Mouse (Mus musculus): ENCODE data around the gene Olfr205. TPM values are rescaled to one million over a fixed set of nuclear protein-coding genes. Genes with fewer than 3 reads are reported as not detected.
"Not testable (repeated sequence)": the region's sequence is repeated elsewhere in the genome, so short reads cannot be mapped to it uniquely, and the experiment has no call there.

Olfr205 gene
- total RNA-seq (2014; rRNA removed) (not detected in 2 replicates), polyA plus RNA-seq (2012; rRNA removed) (not detected in 2 replicates)

DNA sequence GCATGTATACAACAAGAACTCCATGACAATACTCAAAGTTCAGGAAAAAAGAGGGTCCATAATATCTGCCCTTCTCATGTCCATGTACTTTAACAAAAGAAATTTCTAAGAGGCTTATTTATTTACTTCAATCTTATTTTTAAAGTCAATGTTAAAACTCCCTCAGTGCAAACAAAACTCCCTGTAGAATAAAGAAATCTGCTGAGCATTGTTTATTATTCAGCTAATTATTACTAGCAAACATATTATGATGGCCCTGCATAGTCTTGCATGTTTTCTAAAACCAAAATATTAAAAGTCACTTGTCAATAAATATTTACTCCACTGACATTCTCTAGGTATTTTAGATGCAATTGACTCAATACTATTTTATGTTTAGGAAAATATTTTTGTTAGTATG, at the start of gene Olfr205:
Olfr205 (minus strand) TSS at position 101 of the 400 bp plus-strand sequence.
- H3K36me3 ChIP-seq (ENCODE audit: control insufficient read depth, insufficient read depth, low read length): no peaks in the 10 kb centered on the region
- TF ChIP-seq CTCF (IDR thresholded peaks at IDR 0.05; ENCODE audit: low read depth, low read length) (no peak), POLR2A (IDR thresholded peaks at IDR 0.05; ENCODE audit: extremely low read depth, insufficient read depth, low read length) (no peak)
- no peak within 1 kb of the TSS for H3K9ac ChIP-seq (ENCODE audit: low read depth, low read length)
- H3K79me2 ChIP-seq (ENCODE audit: control insufficient read depth, insufficient read depth, low read length): no peaks in the 10 kb centered on the region
- H3K27me3 ChIP-seq (ENCODE audit: control insufficient read depth, insufficient read depth, low read length): no peaks in the 10 kb centered on the region
- no peak within 1 kb of the TSS for H3K27ac ChIP-seq (replicated peaks; ENCODE audit: insufficient read depth, low read depth, low read length)
- DNase-seq (ENCODE audit: extremely low read depth, low read depth, low spot score): no peak
- H3K4me3 ChIP-seq (ENCODE audit: insufficient read depth, low read depth, low read length): no peak within 1 kb of the TSS
- H3K4me1 ChIP-seq (ENCODE audit: control insufficient read depth, insufficient read depth, low read length): no peaks in the 10 kb centered on the region

DNA sequence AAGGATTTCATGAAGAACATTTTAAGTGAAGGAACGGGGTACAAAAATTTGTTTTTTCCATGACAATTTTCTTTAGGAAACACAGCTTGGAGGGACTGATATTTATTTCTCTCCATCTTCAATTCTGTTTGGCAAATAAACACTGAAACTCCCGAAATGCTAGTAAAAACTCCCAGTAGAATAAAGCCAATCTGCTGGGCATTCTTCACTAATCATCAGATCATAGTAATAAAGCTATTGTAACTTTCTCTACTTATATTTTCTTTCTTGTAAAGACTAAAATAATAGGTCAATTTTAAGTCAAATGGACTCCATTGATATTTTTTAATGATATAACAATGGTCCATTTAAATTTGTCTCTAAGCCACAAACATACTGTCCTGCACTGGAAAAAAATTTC, 33.0 kb upstream of the Olfr205 start, which contains the start of gene Olfr209:
Olfr209 (minus strand) TSS at position 101 of the 400 bp plus-strand sequence.
- Histone ChIP-seq H3K27me3 (ENCODE audit: control insufficient read depth, insufficient read depth, low read length) (no peaks in the 10 kb centered on the region), H3K4me1 (ENCODE audit: control insufficient read depth, insufficient read depth, low read length) (no peaks in the 10 kb centered on the region), H3K4me3 (ENCODE audit: insufficient read depth, low read depth, low read length) (no peak within 1 kb of the TSS), H3K9ac (ENCODE audit: low read depth, low read length) (no peak within 1 kb of the TSS), H3K27ac (replicated peaks; ENCODE audit: insufficient read depth, low read depth, low read length) (no peak within 1 kb of the TSS), H3K79me2 (ENCODE audit: control insufficient read depth, insufficient read depth, low read length) (no peaks in the 10 kb centered on the region), H3K36me3 (ENCODE audit: control insufficient read depth, insufficient read depth, low read length) (no peaks in the 10 kb centered on the region)
- TF ChIP-seq POLR2A (IDR thresholded peaks at IDR 0.05; ENCODE audit: extremely low read depth, insufficient read depth, low read length) (no peak), CTCF (IDR thresholded peaks at IDR 0.05; ENCODE audit: low read depth, low read length) (no peak)
- no peak for DNase-seq (ENCODE audit: extremely low read depth, low read depth, low spot score)
- 71% methylated on average over 2 of the region's 2 CpGs for WGBS

DNA sequence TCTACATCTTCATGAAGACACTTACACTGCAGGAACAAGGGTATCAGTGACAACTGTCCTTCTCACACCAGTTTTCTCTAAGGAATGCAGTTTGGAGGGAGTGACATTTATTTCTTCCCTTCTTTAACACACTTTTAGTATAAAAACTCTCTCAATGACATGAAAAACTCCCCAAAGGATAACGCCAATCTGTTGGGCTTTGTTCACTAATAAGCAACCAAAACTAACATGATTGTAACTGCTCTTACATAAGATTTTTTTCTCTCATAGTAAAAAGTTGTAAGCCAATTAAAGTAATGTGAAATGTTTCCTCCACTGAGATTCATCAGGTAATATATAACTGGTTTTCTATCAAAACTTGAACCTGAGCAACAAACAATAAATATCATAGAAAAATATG, 18.2 kb upstream of the Olfr205 start, which contains the start of gene Olfr206:
Olfr206 (minus strand) TSS at position 101 of the 400 bp plus-strand sequence.
- no peaks in the 10 kb centered on the region for H3K36me3 ChIP-seq (ENCODE audit: control insufficient read depth, insufficient read depth, low read length)
- TF ChIP-seq POLR2A (IDR thresholded peaks at IDR 0.05; ENCODE audit: extremely low read depth, insufficient read depth, low read length) (no peak), CTCF (IDR thresholded peaks at IDR 0.05; ENCODE audit: low read depth, low read length) (no peak)
- H3K9ac ChIP-seq (ENCODE audit: low read depth, low read length): no peak within 1 kb of the TSS
- H3K27ac ChIP-seq (replicated peaks; ENCODE audit: insufficient read depth, low read depth, low read length): no peak within 1 kb of the TSS
- 71% methylated on average over 1 of the region's 1 CpGs for WGBS
- no peak for DNase-seq (ENCODE audit: extremely low read depth, low read depth, low spot score)
- no peaks in the 10 kb centered on the region for H3K4me1 ChIP-seq (ENCODE audit: control insufficient read depth, insufficient read depth, low read length)
- no peaks in the 10 kb centered on the region for H3K79me2 ChIP-seq (ENCODE audit: control insufficient read depth, insufficient read depth, low read length)
- no peaks in the 10 kb centered on the region for H3K27me3 ChIP-seq (ENCODE audit: control insufficient read depth, insufficient read depth, low read length)
- H3K4me3 ChIP-seq (ENCODE audit: insufficient read depth, low read depth, low read length): no peak within 1 kb of the TSS

DNA sequence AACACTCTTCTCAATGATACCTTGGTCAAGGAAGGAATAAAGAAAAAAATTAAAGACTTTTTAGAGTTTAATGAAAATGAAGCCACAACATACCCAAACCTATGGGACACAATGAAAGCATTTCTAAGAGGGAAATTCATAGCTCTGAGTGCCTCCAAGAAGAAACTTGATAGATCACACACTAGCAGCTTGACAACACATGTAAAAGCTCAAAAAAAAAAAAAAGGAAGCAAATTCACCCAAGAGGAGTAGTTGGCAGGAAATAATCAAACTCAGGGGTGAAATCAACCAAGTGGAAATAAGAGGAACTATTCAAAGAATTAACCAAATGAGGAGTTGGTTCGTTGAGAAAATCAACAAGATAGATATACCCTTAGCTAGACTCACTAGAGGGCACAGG, 7.7 kb downstream of the Olfr205 start:
- H3K79me2 ChIP-seq (ENCODE audit: control insufficient read depth, insufficient read depth, low read length); H3K36me3 ChIP-seq (ENCODE audit: control insufficient read depth, insufficient read depth, low read length); H3K27ac ChIP-seq (replicated peaks; ENCODE audit: insufficient read depth, low read depth, low read length); H3K27me3 ChIP-seq (ENCODE audit: control insufficient read depth, insufficient read depth, low read length); H3K9ac ChIP-seq (ENCODE audit: low read depth, low read length); DNase-seq (ENCODE audit: extremely low read depth, low read depth, low spot score); H3K4me3 ChIP-seq (ENCODE audit: insufficient read depth, low read depth, low read length); H3K4me1 ChIP-seq (ENCODE audit: control insufficient read depth, insufficient read depth, low read length): not testable (repeated sequence)
- WGBS: 30% methylated on average over 1 of the region's 1 CpGs

DNA sequence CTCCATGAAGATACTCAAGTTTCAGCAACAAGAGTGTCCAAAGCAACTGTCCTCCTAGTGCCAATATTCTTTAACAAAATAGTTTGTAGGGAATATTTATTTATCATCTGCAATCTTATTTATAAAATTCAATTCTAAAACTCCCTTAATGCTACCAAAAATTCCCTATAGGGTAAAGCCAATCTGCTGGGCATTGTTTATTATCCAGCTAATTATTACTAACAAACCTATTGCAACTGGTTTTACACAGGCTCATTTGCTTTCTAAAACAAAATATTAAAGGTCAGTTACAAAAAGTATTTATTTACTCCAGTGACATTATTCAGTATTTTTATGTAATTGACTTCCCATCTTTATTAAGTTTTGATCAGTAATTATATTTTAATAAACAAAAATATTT, 12.8 kb downstream of the Olfr205 start, which contains the start of gene Olfr204:
Olfr204 (minus strand) TSS at position 101 of the 400 bp plus-strand sequence.
- H3K79me2 ChIP-seq (ENCODE audit: control insufficient read depth, insufficient read depth, low read length): no peaks in the 10 kb centered on the region
- no peak within 1 kb of the TSS for H3K9ac ChIP-seq (ENCODE audit: low read depth, low read length)
- H3K27me3 ChIP-seq (ENCODE audit: control insufficient read depth, insufficient read depth, low read length): no peaks in the 10 kb centered on the region
- TF ChIP-seq CTCF (IDR thresholded peaks at IDR 0.05; ENCODE audit: low read depth, low read length): no peak
- no peak for TF ChIP-seq POLR2A (IDR thresholded peaks at IDR 0.05; ENCODE audit: extremely low read depth, insufficient read depth, low read length)
- no peaks in the 10 kb centered on the region for H3K36me3 ChIP-seq (ENCODE audit: control insufficient read depth, insufficient read depth, low read length)
- no peaks in the 10 kb centered on the region for H3K4me1 ChIP-seq (ENCODE audit: control insufficient read depth, insufficient read depth, low read length)
- H3K4me3 ChIP-seq (ENCODE audit: insufficient read depth, low read depth, low read length): no peak within 1 kb of the TSS
- H3K27ac ChIP-seq (replicated peaks; ENCODE audit: insufficient read depth, low read depth, low read length): no peak within 1 kb of the TSS
- DNase-seq (ENCODE audit: extremely low read depth, low read depth, low spot score): no peak

DNA sequence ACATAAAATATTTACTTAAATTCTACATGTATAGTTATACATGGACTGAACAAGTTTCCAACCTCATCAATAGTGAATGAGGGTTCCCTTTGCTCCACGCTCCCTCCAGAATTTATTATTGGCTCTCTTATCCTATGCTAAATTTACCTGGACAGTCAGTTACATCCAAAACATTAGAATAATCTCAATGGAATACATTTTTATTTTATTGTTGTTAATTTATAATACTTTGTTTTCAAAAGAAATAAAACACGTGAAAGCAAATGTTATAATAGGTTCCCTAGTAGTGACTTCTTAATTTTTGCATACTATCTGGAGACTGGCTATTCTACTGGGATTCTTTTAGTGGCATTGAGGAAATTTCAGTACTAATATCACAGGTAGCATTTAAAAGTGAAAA, 32.4 kb downstream of the Olfr205 start, which contains the start of gene Olfr203:
Olfr203 (plus strand) TSS at position 301 of the 400 bp plus-strand sequence.
- H3K9ac ChIP-seq (ENCODE audit: low read depth, low read length): no peak within 1 kb of the TSS
- H3K36me3 ChIP-seq (ENCODE audit: control insufficient read depth, insufficient read depth, low read length): no peaks in the 10 kb centered on the region
- no peaks in the 10 kb centered on the region for H3K79me2 ChIP-seq (ENCODE audit: control insufficient read depth, insufficient read depth, low read length)
- H3K27ac ChIP-seq (replicated peaks; ENCODE audit: insufficient read depth, low read depth, low read length): no peak within 1 kb of the TSS
- 84% methylated on average over 2 of the region's 2 CpGs for WGBS
- no peak for TF ChIP-seq CTCF (IDR thresholded peaks at IDR 0.05; ENCODE audit: low read depth, low read length)
- TF ChIP-seq POLR2A (IDR thresholded peaks at IDR 0.05; ENCODE audit: extremely low read depth, insufficient read depth, low read length): no peak
- DNase-seq (ENCODE audit: extremely low read depth, low read depth, low spot score): no peak
- H3K4me1 ChIP-seq (ENCODE audit: control insufficient read depth, insufficient read depth, low read length): no peaks in the 10 kb centered on the region
- H3K27me3 ChIP-seq (ENCODE audit: control insufficient read depth, insufficient read depth, low read length): no peaks in the 10 kb centered on the region
- no peak within 1 kb of the TSS for H3K4me3 ChIP-seq (ENCODE audit: insufficient read depth, low read depth, low read length)

DNA sequence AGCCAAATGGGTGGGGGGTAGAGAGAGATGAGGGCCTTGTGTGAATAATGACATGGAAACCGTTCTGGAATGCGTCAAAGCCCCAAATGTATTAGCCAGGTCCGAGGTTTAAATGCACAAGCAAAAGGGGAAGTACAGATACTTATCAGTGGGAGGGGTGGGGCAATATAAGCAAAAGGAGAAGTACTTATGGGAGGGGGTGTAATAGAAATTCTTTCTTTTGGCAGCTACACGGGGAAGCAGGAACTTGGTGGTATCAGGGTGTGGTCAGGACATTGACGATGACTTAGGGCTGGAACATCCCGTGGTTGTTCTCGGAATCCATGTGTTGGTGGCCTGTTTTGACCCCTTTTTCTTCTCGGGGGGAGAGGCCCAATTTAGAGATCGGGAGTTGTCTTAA, 43.4 kb downstream of the Olfr205 start:
- H3K36me3 ChIP-seq (ENCODE audit: control insufficient read depth, insufficient read depth, low read length); H3K4me1 ChIP-seq (ENCODE audit: control insufficient read depth, insufficient read depth, low read length); H3K79me2 ChIP-seq (ENCODE audit: control insufficient read depth, insufficient read depth, low read length); H3K4me3 ChIP-seq (ENCODE audit: insufficient read depth, low read depth, low read length); DNase-seq (ENCODE audit: extremely low read depth, low read depth, low spot score); H3K27ac ChIP-seq (replicated peaks; ENCODE audit: insufficient read depth, low read depth, low read length); H3K27me3 ChIP-seq (ENCODE audit: control insufficient read depth, insufficient read depth, low read length); H3K9ac ChIP-seq (ENCODE audit: low read depth, low read length): not testable (repeated sequence)
- 74% methylated on average over 9 of the region's 9 CpGs for WGBS

Data from liver, adult 2 months (tissue).